Mouse (Mus musculus) right cerebral cortex, postnatal 36 days (tissue): Measurements from ENCODE around the gene Wipf1.

Source experiments
- DNase-seq, 2 experiments: peaks; one replicate each; pipeline ENCODE4 v3.0.0; 2022; ENCODE audit warnings: low spot score in 2 of 2, mixed read lengths in 1 of 2

Wipf1 gene

GRCm38 (mm10) chr2:73545556-73545955 lies 16.0 kb upstream of the Wipf1 start:
- no peak for DNase-seq

DNA sequence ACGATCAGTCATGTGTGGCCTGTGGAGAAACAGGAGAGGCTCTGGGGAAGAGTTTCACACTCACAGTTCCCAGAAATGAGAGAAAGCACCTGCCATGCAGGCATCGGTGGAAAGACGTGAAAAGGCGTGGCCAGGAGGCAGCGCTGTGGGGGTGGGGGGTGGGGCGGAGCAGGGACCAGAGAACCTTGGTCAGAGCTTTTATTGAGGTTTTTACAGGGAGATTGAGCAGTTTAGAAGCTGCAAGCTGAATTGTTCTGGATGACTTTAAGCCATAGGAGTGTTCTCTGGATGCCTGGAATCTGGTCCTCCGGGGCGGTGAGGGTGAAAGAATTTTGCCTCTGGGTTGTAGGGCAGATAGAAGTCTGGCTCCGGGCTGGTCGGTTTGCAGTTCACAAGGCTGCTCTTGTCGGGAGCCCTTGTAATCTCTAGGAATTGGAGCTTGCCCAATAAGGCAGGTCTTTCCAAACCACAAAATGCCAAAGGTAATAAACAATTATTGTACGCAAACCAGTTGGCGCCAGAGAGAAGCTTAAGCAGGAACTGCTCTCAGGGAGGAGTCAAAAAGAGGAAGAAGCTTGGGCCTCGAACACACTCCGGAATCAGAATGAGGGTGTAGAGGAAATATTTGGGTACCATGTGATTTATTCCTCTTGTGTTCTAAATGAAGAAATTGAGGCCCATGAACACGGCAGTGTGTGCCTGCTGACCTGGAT lies 11.1 kb upstream of the Wipf1 start:
- no peak for DNase-seq

DNA sequence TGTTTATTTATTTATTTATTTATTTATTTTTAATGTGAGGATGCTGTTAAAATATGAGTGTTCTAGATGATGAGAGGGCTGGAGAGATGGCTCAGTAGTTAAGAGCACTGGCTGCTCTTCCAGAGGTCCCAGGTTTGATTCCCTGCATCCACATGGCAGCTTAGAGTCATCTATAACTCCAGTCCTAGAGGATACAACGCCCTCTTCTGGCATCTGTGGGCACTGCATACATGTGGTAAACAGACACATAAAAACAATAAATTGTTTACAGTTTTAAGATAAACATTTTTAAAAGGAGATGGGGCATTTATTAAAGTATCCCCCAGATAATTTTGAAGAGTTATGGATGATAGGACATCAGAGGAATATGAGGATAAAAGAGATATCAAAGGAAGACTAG lies 10.2 kb upstream of the Wipf1 start:
- DNase-seq: no peak

DNA sequence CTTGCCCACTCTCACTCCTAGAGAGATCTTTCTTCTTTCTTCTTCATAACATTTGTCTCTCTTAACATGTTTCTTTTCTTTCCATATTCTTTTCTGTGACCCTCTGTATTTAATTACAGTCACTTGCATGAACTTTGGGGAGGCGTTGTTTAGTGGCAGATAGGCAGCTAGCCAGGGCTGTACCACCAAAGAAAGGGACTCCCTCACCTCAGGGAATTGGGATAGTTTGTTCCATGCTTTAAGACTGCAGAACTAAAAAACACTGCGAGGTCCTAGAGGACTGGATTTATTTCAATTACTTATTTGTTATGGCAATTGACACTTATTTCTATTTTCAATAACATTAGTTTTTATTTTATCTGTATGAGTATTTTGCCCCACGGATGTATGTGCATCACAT lies 9.6 kb upstream of the Wipf1 start:
- DNase-seq: no peak

DNA sequence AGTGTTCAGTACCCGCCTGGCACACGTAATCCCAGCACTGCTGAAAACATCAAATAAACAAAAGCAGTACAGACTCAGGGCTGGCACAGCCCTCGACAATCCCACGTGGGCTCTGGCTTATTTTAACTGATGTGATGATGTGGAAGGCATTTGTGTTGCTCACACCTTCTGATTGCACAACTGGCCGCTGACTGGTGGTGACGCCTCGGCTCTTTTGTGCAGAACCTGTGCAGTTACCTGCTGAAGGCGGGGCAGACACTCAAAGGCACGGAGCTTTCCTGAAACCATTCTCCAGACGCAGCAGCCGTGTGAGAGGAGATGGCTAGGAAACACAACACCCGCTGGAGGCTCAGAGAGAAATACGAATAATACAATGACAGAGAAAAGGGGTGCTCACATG lies 9.1 kb upstream of the Wipf1 start:
- no peak for DNase-seq

GRCm38 (mm10) chr2:73536091-73536783 lies 6.7 kb upstream of the Wipf1 start:
- no peak for DNase-seq

- DNase-seq: no peak
Observed at GRCm38 (mm10) chr2:73534720-73535119, 5.2 kb upstream of the Wipf1 start.

GRCm38 (mm10) chr2:73530487-73530886 lies 953 bp upstream of the Wipf1 start:
- DNase-seq: no peak

DNA sequence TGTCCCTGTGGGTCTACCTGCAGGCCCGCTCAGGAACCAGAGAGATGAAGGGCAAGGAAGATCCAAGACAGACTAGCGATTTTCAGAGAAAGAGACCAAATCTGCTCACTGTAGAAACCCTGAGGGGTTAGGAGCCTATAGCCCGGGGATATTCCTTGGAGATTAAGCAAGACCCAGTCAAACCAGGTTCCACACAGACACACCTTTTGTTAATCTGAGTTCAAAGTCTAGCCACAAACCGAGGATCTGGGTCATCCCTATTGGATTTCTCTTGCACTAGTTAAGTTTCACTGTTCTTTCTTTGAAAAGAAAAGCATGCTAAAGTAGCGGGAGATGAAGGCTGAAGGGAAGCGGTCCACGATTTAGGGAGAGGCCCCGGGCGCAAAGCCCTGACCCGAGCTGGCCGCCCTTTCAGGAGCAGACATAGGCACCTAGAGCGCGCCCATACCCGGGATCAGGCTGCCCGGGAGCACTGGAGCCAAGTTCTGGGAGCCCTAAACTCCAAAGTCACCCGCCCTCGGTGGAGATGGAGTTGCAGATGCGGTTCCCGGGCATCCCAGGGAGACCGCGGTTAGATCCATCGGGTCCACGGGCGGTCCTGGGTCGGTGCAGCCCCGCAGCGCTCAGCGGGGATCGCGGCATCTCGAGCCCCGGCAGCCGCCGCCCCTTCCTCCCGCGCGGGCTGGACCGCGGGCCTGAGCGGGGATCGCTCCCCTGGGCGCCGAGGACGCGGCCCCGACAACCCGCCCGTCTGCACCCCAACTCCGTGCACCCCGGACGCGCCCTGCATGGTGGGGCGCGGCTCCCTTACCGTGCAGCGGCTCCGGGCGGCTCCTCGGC lies 798 bp downstream of the Wipf1 start:
- DNase-seq: no peak

DNA sequence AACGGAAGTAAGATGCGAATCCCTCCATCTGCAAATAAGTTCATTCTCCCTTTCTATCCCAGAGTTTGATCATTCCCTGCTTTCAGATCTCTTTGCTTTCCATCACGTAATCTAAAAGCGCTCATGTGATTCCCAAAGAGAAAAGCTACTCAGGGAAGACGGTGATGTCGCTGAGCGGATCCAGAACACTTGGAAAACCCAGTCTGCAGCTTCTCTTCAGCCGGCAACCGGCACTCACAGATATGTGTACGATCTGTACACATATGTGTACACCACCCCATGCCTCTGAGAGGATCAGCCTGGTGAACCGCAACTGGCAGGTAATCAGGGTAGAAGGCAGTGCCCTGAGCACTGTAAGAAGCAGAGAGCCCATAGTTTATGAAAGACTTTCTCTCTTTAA lies 1.6 kb downstream of the Wipf1 start:
- DNase-seq: no peak

- no peak for DNase-seq
Observed at GRCm38 (mm10) chr2:73526691-73527090, 2.8 kb downstream of the Wipf1 start.

DNA sequence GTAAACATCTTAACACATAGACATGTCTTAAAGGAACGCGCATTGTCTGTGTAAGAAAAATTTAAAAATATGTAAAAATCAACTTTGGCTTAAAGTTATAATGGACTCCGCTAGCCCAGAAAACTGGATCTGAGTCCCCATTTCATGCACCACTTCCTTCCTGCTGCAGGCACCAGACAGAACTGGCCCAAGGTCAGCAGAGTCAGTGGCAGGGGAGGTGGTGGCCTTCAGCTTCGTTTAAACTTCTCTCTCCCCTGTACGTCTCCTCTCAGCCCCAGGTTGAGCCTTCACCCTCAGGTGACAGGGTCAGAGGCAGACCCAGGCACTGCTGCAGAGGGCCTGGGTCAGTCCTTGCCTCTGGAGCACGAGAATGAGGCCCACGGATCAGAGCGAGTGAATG lies 6.6 kb downstream of the Wipf1 start:
- no peak for DNase-seq

- no peak for DNase-seq
Observed at GRCm38 (mm10) chr2:73522336-73522735, 7.2 kb downstream of the Wipf1 start.

- DNase-seq: no peak
Observed at GRCm38 (mm10) chr2:73521737-73522136, 7.8 kb downstream of the Wipf1 start.

DNA sequence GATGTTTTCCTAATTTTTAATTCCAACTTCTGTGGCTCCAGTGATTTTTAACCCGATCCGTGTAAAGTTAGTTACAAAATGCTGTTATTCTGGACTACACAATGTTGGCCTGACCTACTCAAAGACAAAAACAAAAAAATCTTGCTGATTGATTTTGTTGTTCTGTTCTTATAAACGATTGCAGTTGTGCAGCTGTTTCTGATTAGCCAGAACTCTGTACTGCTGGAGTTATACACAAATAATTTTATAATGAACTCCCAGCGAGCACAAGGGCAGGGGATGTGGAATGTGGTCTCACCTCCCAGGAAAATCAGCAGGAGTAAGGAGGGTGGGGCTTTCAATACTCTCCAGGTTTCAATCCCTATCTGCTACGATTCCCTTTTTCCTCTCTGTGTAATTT lies 10.6 kb downstream of the Wipf1 start:
- DNase-seq: no peak

GRCm38 (mm10) chr2:73518311-73518710 lies 11.2 kb downstream of the Wipf1 start:
- no peak for DNase-seq

- DNase-seq: no peak
Observed at GRCm38 (mm10) chr2:73514178-73514577, 15.4 kb downstream of the Wipf1 start.

GRCm38 (mm10) chr2:73513204-73513749 lies 16.3 kb downstream of the Wipf1 start:
- DNase-seq: no peak

GRCm38 (mm10) chr2:73512044-73512443 lies 17.5 kb downstream of the Wipf1 start:
- no peak for DNase-seq

DNA sequence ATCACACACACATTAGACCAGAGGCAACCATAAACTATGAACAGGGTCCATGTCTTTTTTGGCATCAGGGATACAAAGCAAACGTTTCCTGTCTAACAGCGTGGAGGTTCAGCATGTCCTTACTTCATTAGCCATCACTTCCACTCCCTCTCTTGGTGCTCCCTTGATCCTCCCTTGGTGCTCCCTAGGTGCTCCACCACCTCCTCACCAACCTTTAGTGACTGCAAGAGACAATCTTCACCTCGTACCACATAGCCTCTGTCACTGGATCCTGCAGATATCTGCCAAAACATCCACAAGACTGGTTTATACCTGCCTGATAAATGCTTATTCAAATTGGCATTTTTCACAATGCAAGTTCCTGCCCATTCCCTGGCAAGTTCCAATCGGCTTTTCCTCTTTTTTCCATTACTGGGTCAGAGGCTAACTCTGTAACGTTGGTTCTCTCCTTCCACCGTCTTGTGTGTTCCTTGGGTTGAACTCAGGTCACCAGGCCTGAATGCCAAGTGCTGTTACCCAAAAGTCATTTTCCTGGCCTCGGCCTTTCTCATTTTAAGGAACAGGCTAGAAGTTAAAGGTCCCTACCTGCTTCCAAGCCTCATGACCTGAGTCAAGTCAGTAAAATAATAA lies 18.7 kb downstream of the Wipf1 start:
- no peak for DNase-seq

GRCm38 (mm10) chr2:73510025-73510288 lies 19.6 kb downstream of the Wipf1 start:
- DNase-seq: no peak
